Mouse (Mus musculus) E14TG2a.4 (cell line): Measurements from ENCODE around the gene Stat5b.

Experiments
- CTCF ChIP-seq: conservative IDR thresholded peaks from 2 replicates; pipeline ENCODE4 v1.5.1; 2014; ENCODE audit warnings: low read length
- NANOG ChIP-seq: IDR thresholded peaks from 2 replicates; pipeline ENCODE4 v1.6.1; 2014; ENCODE audit warnings: borderline replicate concordance, low read length, mixed read lengths
- POU5F1 ChIP-seq: IDR thresholded peaks from 2 replicates; pipeline ENCODE4 v1.6.1; 2014; ENCODE audit warnings: low read length, borderline replicate concordance

DNA sequence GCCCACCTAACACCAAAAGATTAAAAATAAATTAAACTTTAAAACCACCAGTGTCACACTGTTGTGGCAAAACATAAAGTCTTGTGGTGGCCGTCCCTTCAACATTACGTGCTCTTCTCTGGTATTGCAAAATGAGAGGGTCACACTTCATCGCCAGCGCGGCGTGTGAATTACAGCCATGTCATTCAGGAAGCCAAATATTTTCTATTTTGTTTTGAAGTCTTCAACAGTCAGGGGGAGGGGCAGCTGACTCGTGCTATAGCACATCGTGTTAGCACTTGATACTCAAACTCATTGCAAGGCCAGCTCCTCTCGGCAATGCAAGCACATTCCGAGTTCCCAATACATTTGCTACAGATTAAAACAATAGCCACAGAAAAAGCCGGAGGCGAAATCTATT is 9.7 kb downstream of the Stat5b start:
- TF ChIP-seq NANOG: no peak
- TF ChIP-seq CTCF: no peak
- TF ChIP-seq POU5F1: no peak
